8 mouse cellular contexts compared by ENCODE assay signal in genomic region chr17:31636942-31637811, GRCm38 (mm10). TPM values are rescaled to one million over a fixed set of nuclear protein-coding genes. Genes with fewer than 3 reads are reported as not detected.
DNase-seq lines count a peak whose midpoint lies in the region; ATAC-seq and TF ChIP-seq lines count a peak whose summit lies in the region.

TSS of gene Cbs (minus strand) at chr17:31637238.

- no peak for TF ChIP-seq EP300 in liver, embryonic 14.5 days (IDR thresholded peaks at IDR 0.05; ENCODE audit: low read depth)

- no peaks in the 10 kb centered on the region for H3K9me3 ChIP-seq in forebrain, embryonic 10.5 days
- no peaks in the 10 kb centered on the region for H3K9me3 ChIP-seq in heart, embryonic 13.5 days
- no peaks in the 10 kb centered on the region for H3K9me3 ChIP-seq in kidney, postnatal 0 days (replicated peaks; ENCODE audit: low read length)
- no peaks in the 10 kb centered on the region for H3K9me3 ChIP-seq in liver, embryonic 14.5 days (ENCODE audit: control insufficient read depth, low read length)
- H3K9me3 ChIP-seq in neural tube, embryonic 11.5 days (ENCODE audit: control insufficient read depth, low read length), result no peaks in the 10 kb centered on the region

- 2% methylated on average over 61 of the region's 61 CpGs for WGBS in forebrain, embryonic 10.5 days
- 2% methylated on average over 57 of the region's 61 CpGs for WGBS in heart, embryonic 13.5 days
- 2% methylated on average over 59 of the region's 61 CpGs for WGBS in kidney, postnatal 0 days
- WGBS in liver, embryonic 14.5 days (ENCODE audit: insufficient replicate concordance), result 1% methylated on average over 61 of the region's 61 CpGs
- WGBS in neural tube, embryonic 11.5 days, result 2% methylated on average over 61 of the region's 61 CpGs

- H3K27me3 ChIP-seq in forebrain, embryonic 10.5 days (ENCODE audit: poor library complexity, severe bottlenecking), result peaks cover 37% of the 10 kb centered on the region
- peaks cover 25% of the 10 kb centered on the region for H3K27me3 ChIP-seq in heart, embryonic 13.5 days (replicated peaks)
- H3K27me3 ChIP-seq in kidney, postnatal 0 days (ENCODE audit: insufficient read depth, low read length), result no peaks in the 10 kb centered on the region
- peaks cover 31% of the 10 kb centered on the region for H3K27me3 ChIP-seq in liver, embryonic 14.5 days (ENCODE audit: control insufficient read depth, insufficient read depth, low read length)
- peaks cover 20% of the 10 kb centered on the region for H3K27me3 ChIP-seq in neural tube, embryonic 11.5 days (ENCODE audit: control insufficient read depth, insufficient read depth, low read length)

- H3K9ac ChIP-seq in heart, embryonic 13.5 days, result peak within 1 kb of the TSS; percentile 78
- H3K9ac ChIP-seq in kidney, postnatal 0 days (ENCODE audit: low read depth, low read length), result peak within 1 kb of the TSS; percentile 58
- no peak within 1 kb of the TSS for H3K9ac ChIP-seq in liver, embryonic 14.5 days (replicated peaks)
- H3K9ac ChIP-seq in neural tube, embryonic 11.5 days (ENCODE audit: low read length), result peak within 1 kb of the TSS; percentile 35

- peak within 1 kb of the TSS; percentile 66 for H3K27ac ChIP-seq in forebrain, embryonic 10.5 days
- H3K27ac ChIP-seq in heart, embryonic 13.5 days (replicated peaks), result peak within 1 kb of the TSS; percentile 13; the same call in 1 of the 2 replicates
- H3K27ac ChIP-seq in kidney, postnatal 0 days, result no peak within 1 kb of the TSS
- no peak within 1 kb of the TSS; the same call in 1 of the 2 replicates for H3K27ac ChIP-seq in liver, embryonic 14.5 days
- H3K27ac ChIP-seq in neural tube, embryonic 11.5 days (ENCODE audit: low read depth, low read length), result no peak within 1 kb of the TSS

- H3K4me2 ChIP-seq in heart, embryonic 13.5 days, result peak within 1 kb of the TSS; percentile 97
- H3K4me2 ChIP-seq in kidney, postnatal 0 days (ENCODE audit: low read length), result peak within 1 kb of the TSS; percentile 92
- peak within 1 kb of the TSS; percentile 63 for H3K4me2 ChIP-seq in liver, embryonic 14.5 days (ENCODE audit: low read depth)
- H3K4me2 ChIP-seq in neural tube, embryonic 11.5 days (ENCODE audit: low read depth), result peak within 1 kb of the TSS; percentile 91

- peak within 1 kb of the TSS; percentile 63 for H3K4me3 ChIP-seq in forebrain, embryonic 10.5 days
- H3K4me3 ChIP-seq in heart, embryonic 13.5 days, result peak within 1 kb of the TSS; percentile 61
- H3K4me3 ChIP-seq in kidney, postnatal 0 days (replicated peaks; ENCODE audit: low read depth, low read length), result peak within 1 kb of the TSS; percentile 44
- peak within 1 kb of the TSS; percentile 25 to 49 for H3K4me3 ChIP-seq in liver, embryonic 14.5 days (ENCODE audit: insufficient read depth in 1 of 2, low read depth in 2 of 2, low read length in 2 of 2)
- peak within 1 kb of the TSS; percentile 45 for H3K4me3 ChIP-seq in neural tube, embryonic 11.5 days (ENCODE audit: low read depth, low read length)

- ATAC-seq in heart, embryonic 13.5 days (ENCODE audit: extremely low read depth, insufficient number of reproducible peaks, low FRiP score, low TSS enrichment), result peak; percentile 74
- ATAC-seq in kidney, postnatal 0 days (replicated peaks; ENCODE audit: low FRiP score, low read depth), result peak; percentile 91
- peak; percentile 87 for ATAC-seq in liver, embryonic 14.5 days (ENCODE audit: insufficient read depth)
- ATAC-seq in neural tube, embryonic 11.5 days (ENCODE audit: insufficient read depth, low FRiP score, low TSS enrichment), result peak; percentile 75

- H3K4me1 ChIP-seq in forebrain, embryonic 10.5 days, result peaks cover 21% of the 10 kb centered on the region
- peaks cover 30% of the 10 kb centered on the region for H3K4me1 ChIP-seq in heart, embryonic 13.5 days
- H3K4me1 ChIP-seq in kidney, postnatal 0 days (replicated peaks; ENCODE audit: insufficient read depth, low read length), result no peaks in the 10 kb centered on the region; the same call in 1 of the 2 replicates
- peaks cover 0 to 3% of the 10 kb centered on the region in 2 experiments; a peak in 2 of 4 replicates for H3K4me1 ChIP-seq in liver, embryonic 14.5 days (replicated peaks; ENCODE audit: control insufficient read depth in 2 of 2, insufficient read depth in 2 of 2, low read length in 1 of 2)
- H3K4me1 ChIP-seq in neural tube, embryonic 11.5 days (ENCODE audit: control insufficient read depth, insufficient read depth, low read length), result peaks cover 9% of the 10 kb centered on the region; the same call in 1 of the 2 replicates

- TF ChIP-seq CTCF in kidney, postnatal 0 days (IDR thresholded peaks at IDR 0.05; ENCODE audit: low read depth), result no peak
- TF ChIP-seq CTCF in liver, embryonic 14.5 days (IDR thresholded peaks at IDR 0.05; ENCODE audit: low read depth), result no peak

- H3K36me3 ChIP-seq in forebrain, embryonic 10.5 days (replicated peaks), result no peaks in the 10 kb centered on the region
- H3K36me3 ChIP-seq in heart, embryonic 13.5 days, result no peaks in the 10 kb centered on the region
- no peaks in the 10 kb centered on the region for H3K36me3 ChIP-seq in kidney, postnatal 0 days (ENCODE audit: insufficient read depth, low read length)
- no peaks in the 10 kb centered on the region for H3K36me3 ChIP-seq in liver, embryonic 14.5 days (replicated peaks; ENCODE audit: control insufficient read depth, insufficient read depth, low read depth)
- H3K36me3 ChIP-seq in neural tube, embryonic 11.5 days (ENCODE audit: control insufficient read depth, insufficient read depth, low read length), result no peaks in the 10 kb centered on the region

- DNase-seq in spleen, adult 18-20 months, result peak; percentile 30 to 32
- DNase-seq in spleen, adult 12 weeks (ENCODE audit: low spot score), result no peak
- DNase-seq in forebrain, embryonic 10.5 days (ENCODE audit: extremely low spot score, low spot score), result peak; percentile 67
- DNase-seq in kidney, postnatal 0 days (ENCODE audit: low spot score), result peak; percentile 82
- DNase-seq in liver, embryonic 14.5 days (ENCODE audit: low read depth in 3 of 3, low spot score in 3 of 3), result peak; percentile 19 to 24 (median 22)
- peak; percentile 75 for DNase-seq in neural tube, embryonic 11.5 days (ENCODE audit: low spot score)
- peak; percentile 70 for DNase-seq in testis, postnatal 14 days (ENCODE audit: low spot score)

RNA-seq across cellular contexts. Expression of gene Cbs, which starts in this region (rescaled TPM):
- polyA plus RNA-seq in forebrain, embryonic 10.5 days (2016; fragmentation: Nextera tagmentation; extraction: Ambion mirVana), result 2.1 and 2.3 TPM in 2 replicates
- polyA plus RNA-seq in heart, embryonic 13.5 days (2015; fragmentation: Nextera tagmentation; extraction: Ambion mirVana), result 1.1 and 1.8 TPM in 2 replicates
- polyA plus RNA-seq in kidney, postnatal 0 days (2015; fragmentation: Nextera tagmentation; extraction: Ambion mirVana), result 3.5 and 4.0 TPM in 2 replicates
- polyA plus RNA-seq in liver, embryonic 14.5 days (2012; rRNA removed), result 14.6 and 15.7 TPM in 2 replicates
- polyA plus RNA-seq in liver, embryonic 14.5 days (2014; fragmentation: Nextera tagmentation; extraction: Ambion mirVana), result 13.1 and 14.9 TPM in 2 replicates
- polyA plus RNA-seq in neural tube, embryonic 11.5 days (2014; fragmentation: Nextera tagmentation; extraction: Ambion mirVana), result 1.3 and 2.4 TPM in 2 replicates

Comparison
In these comparisons a context has a peak if more than half of its experiments do, and no peak if none do; other contexts are left out.
1. H3K27ac ChIP-seq: peak in forebrain, embryonic 10.5 days (single experiment) and heart, embryonic 13.5 days (single experiment); none in kidney, postnatal 0 days (single experiment), liver, embryonic 14.5 days (single experiment) and neural tube, embryonic 11.5 days (single experiment).
2. Peak in every context shown above with its lines, with median percentiles within 50 percentile points of each other: H3K4me3 ChIP-seq, ATAC-seq and H3K4me2 ChIP-seq.